Comparison of ENCODE assay signal across 27 mouse cellular contexts in the genomic region with DNA sequence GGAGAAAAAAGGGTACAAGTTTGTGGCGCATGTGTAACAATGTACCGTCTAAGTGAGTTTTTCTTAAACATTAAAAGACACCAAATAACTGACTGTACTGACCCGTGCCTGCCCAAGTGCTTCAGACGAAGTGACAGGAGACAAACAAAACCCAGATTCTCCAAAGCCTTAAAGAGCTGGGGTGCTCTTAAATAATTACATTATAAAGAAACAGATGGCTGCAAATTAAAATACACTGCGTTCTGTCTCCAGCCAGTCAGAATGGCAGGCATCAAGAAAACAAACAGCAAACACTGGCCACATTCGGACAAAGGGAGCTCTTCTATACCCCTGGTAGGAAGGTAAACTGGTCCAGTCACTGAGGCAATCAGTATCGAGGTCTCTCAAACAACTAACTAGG.
"Had no signal": no experiment of that assay in that cellular context is flagged by ENCODE, and none has a peak within 500 bp of the region (broad histone marks: within the 10 kb centered on the region; RNA-seq: fewer than 3 reads in every experiment).

No protein-coding gene starts in this region.

- H3K36me3 ChIP-seq: heart, embryonic 13.5 days; heart, embryonic 15.5 days; hindbrain, embryonic 13.5 days; hindbrain, embryonic 15.5 days; kidney, embryonic 15.5 days; limb, embryonic 13.5 days; limb, embryonic 15.5 days; liver, embryonic 12.5 days had no signal

- H3K9ac ChIP-seq: heart, embryonic 13.5 days; heart, embryonic 15.5 days; hindbrain, embryonic 13.5 days; hindbrain, embryonic 15.5 days; kidney, embryonic 15.5 days; limb, embryonic 13.5 days; limb, embryonic 15.5 days; liver, embryonic 12.5 days; liver, embryonic 14.5 days had no signal

- H3K4me1 ChIP-seq: heart, embryonic 13.5 days; heart, embryonic 15.5 days; hindbrain, embryonic 15.5 days; kidney, embryonic 15.5 days; limb, embryonic 13.5 days; limb, embryonic 15.5 days; liver, embryonic 12.5 days had no signal

- ATAC-seq: hindbrain, postnatal 0 days; intestine, embryonic 16.5 days; liver, embryonic 12.5 days had no signal

- DNase-seq: gastrocnemius, postnatal 14 days; gastrocnemius, postnatal 36 days; heart, adult 11 months; heart, adult 2 months; heart, postnatal 14 days; heart, postnatal 36 days; kidney, adult 11 months; kidney, adult 2 months; kidney, adult 9 months; kidney, postnatal 14 days; kidney, postnatal 36 days; layer of hippocampus, adult 9-11 months; layer of hippocampus, postnatal 36 days; left cerebral cortex, postnatal 4 days had no signal

- H3K4me2 ChIP-seq: heart, embryonic 11.5 days; heart, embryonic 13.5 days; heart, embryonic 15.5 days; hindbrain, embryonic 13.5 days; hindbrain, embryonic 15.5 days; kidney, embryonic 15.5 days; limb, embryonic 13.5 days; limb, embryonic 15.5 days; liver, embryonic 12.5 days had no signal

- H3K4me3 ChIP-seq: heart, adult 2 months; heart, embryonic 13.5 days; heart, embryonic 15.5 days; hindbrain, embryonic 13.5 days; hindbrain, embryonic 15.5 days; kidney, embryonic 15.5 days; limb, embryonic 13.5 days; limb, embryonic 15.5 days; liver, embryonic 12.5 days had no signal

- H3K27me3 ChIP-seq: heart, embryonic 13.5 days; heart, embryonic 15.5 days; hindbrain, embryonic 13.5 days; hindbrain, embryonic 15.5 days; kidney, embryonic 15.5 days; limb, embryonic 13.5 days; limb, embryonic 15.5 days; liver, embryonic 12.5 days had no signal

- H3K9me3 ChIP-seq: heart, embryonic 15.5 days; hindbrain, embryonic 13.5 days; hindbrain, embryonic 15.5 days; kidney, embryonic 15.5 days; limb, embryonic 15.5 days; liver, embryonic 12.5 days had no signal

- H3K27ac ChIP-seq: heart, adult 2 months; heart, embryonic 13.5 days; heart, embryonic 15.5 days; hindbrain, embryonic 13.5 days; hindbrain, embryonic 15.5 days; hindbrain, postnatal 0 days; kidney, embryonic 15.5 days; kidney, postnatal 0 days; limb, embryonic 13.5 days; limb, embryonic 15.5 days; liver, embryonic 12.5 days; liver, embryonic 14.5 days had no signal
